Mouse (Mus musculus) embryonic fibroblast, embryonic 13.5 days (primary cell): Measurements from ENCODE around the gene Bhmt.

Source experiments
- CTCF ChIP-seq: IDR thresholded peaks from 2 replicates; pipeline ENCODE4 v1.5.1; 2011; ENCODE audit warnings: mild to moderate bottlenecking, control low read depth, low read length, moderate library complexity, borderline replicate concordance; ENCODE audit not compliant: insufficient read depth
- POLR2A ChIP-seq: IDR thresholded peaks from 2 replicates; pipeline ENCODE4 v1.6.1; 2011; ENCODE audit warnings: low read depth, mild to moderate bottlenecking, control low read depth, low read length, moderate library complexity

DNA sequence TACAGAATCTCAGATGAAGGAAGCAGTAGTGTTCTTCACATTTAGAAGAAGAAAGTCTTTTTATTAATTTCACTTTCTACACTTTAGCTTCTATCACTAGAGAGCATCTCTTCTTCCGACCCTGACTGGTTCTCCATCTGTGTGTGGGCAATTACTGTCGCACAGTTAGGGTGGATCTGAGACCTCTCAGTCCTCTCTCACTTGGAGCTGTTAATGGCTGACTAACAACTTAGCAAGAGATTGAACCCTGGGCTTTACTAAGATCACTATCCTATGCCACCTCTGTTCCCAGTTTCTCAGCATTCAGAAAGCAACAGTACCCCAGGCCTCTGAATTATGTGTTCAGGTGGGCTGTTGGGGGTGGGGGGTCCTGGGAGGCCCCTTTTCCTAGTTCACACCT is 35.5 kb upstream of the Bhmt start:
- TF ChIP-seq CTCF, result no peak
- TF ChIP-seq POLR2A, result no peak
